Mouse (Mus musculus): ENCODE data around the gene Etv4. TPM values are rescaled to one million over a fixed set of nuclear protein-coding genes. Genes with fewer than 3 reads are reported as not detected.

The Etv4 gene
- polyA plus RNA-seq, 1 experiment from 2014 or later, result 29.3 TPM

DNA sequence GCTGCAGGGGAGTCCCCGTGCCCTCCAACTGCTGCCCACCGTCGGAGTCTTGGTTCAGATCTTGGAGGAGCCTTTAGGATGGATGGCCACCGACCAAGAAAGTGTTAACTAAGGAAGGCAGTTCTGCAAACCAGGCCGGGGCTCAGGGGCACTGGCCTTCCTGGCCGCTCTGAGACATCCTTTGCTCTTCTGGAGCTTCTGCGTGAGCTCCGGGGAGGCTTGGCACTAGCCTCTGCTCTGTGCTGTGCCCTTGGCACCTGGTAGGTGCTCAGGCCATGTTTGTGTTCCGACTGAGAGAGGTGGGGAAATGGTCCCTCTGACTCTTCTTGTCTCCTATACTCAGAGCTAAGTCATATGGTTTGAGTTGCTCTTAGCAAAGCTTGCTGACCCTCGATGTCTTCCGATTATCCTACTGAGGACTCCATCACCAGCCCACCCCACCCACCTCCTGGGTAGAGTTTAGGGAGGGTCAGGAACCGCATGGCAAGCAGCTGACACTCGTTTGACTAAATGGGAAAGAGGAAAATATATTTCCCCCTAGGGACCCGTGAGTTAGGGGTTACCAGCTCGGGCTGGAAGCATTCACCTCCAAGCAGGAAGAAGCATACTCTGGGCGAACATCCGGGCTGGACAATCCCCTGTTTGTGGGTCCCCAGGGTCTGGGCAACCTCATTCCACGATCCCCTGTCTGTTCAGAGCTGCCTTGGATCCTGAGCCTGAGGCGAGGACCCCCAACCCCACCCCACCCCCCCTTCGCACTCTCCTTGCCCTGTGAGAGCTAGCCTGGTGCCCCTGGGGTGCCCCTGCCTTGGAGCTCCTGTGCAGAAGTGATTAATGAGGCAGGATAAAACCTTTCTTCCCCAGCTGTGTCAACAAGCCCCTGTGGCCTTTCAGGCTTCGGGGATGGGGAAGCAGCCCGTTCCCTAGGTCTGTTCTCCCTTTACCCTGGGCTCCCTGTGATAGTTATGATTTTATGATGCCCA lies 30.2 kb upstream of the Etv4 start:
- peak; percentile 58 for DNase-seq (ENCODE audit: low spot score)
- Histone ChIP-seq H3K9me3 (ENCODE audit: control insufficient read depth, low read length) (0 out of 2 replicates have a peak, but pooled peaks cover 2% of the 10 kb centered on the region), H3K27ac (replicated peaks; ENCODE audit: low read depth, low read length) (0 out of 2 replicates have a peak overlapping the region, but pooled peaks have one; percentile 33), H3K4me2 (ENCODE audit: low read depth, severe bottlenecking) (peak overlapping the region; percentile 33; the same call in 1 of the 2 replicates), H3K27me3 (ENCODE audit: control insufficient read depth, insufficient read depth, low read length) (no peaks in the 10 kb centered on the region), H3K4me3 (ENCODE audit: low read depth, low read length) (0 out of 2 replicates have a peak overlapping the region, but pooled peaks have one; percentile 5), H3K36me3 (ENCODE audit: control insufficient read depth, insufficient read depth, low read length) (no peaks in the 10 kb centered on the region), H3K9ac (ENCODE audit: low read length) (peak overlapping the region; percentile 43), H3K4me1 (ENCODE audit: control insufficient read depth, insufficient read depth, low read length) (peaks cover 24% of the 10 kb centered on the region)
- ATAC-seq (ENCODE audit: insufficient number of reproducible peaks, low FRiP score, low TSS enrichment, low read depth), result peak; percentile 41
- 7% methylated on average over 22 of the region's 22 CpGs for WGBS

DNA sequence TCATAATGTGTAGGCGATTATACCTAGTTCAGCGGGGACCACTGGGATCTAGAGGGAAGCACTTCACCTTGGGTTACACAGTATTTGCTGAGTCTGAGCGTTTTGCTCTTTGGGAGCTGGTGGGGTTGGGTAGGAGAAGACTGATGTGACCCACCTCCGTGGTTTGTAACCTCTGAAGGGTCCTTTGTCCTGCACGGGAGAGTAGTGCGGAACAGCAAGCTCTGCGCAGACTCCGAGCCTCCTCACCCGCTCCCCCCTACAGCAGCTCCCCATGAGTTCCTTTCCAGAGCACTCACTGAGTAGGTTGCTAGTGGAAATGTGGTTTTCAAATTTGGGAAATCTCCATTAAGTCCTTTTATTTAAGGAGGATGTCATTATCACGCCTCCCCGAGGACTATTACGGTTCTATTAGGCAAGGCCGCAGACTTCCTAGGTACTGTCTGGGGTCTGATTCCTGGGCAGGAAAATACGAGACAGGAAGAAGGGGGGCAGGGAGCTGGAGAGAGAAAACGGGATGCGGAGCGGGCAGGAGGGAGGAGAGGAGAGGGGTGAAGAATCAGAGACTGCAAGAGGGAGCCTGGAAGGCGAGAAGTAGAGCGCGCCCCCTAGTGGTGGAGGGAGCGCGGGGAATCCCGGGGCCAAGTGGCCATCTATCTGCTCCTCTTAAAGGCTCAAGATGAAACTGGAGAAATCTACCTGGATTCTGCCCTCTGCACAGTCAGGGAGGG lies 29.4 kb upstream of the Etv4 start:
- H3K9me3 ChIP-seq (ENCODE audit: control insufficient read depth, low read length), result 0 out of 2 replicates have a peak, but pooled peaks cover 2% of the 10 kb centered on the region
- DNase-seq (ENCODE audit: low spot score) (peak; percentile 95), ATAC-seq (ENCODE audit: insufficient number of reproducible peaks, low FRiP score, low TSS enrichment, low read depth) (peak; percentile 19; the same call in 1 of the 2 replicates)
- peak overlapping the region; percentile 43 for H3K9ac ChIP-seq (ENCODE audit: low read length)
- peaks cover 24% of the 10 kb centered on the region for H3K4me1 ChIP-seq (ENCODE audit: control insufficient read depth, insufficient read depth, low read length)
- H3K36me3 ChIP-seq (ENCODE audit: control insufficient read depth, insufficient read depth, low read length), result no peaks in the 10 kb centered on the region
- WGBS, result 13% methylated on average over 23 of the region's 23 CpGs
- peak overlapping the region; percentile 33; the same call in 1 of the 2 replicates for H3K4me2 ChIP-seq (ENCODE audit: low read depth, severe bottlenecking)
- 0 out of 2 replicates have a peak overlapping the region, but pooled peaks have one; percentile 33 for H3K27ac ChIP-seq (replicated peaks; ENCODE audit: low read depth, low read length)
- H3K4me3 ChIP-seq (ENCODE audit: low read depth, low read length), result no peak overlapping the region
- H3K27me3 ChIP-seq (ENCODE audit: control insufficient read depth, insufficient read depth, low read length), result no peaks in the 10 kb centered on the region

DNA sequence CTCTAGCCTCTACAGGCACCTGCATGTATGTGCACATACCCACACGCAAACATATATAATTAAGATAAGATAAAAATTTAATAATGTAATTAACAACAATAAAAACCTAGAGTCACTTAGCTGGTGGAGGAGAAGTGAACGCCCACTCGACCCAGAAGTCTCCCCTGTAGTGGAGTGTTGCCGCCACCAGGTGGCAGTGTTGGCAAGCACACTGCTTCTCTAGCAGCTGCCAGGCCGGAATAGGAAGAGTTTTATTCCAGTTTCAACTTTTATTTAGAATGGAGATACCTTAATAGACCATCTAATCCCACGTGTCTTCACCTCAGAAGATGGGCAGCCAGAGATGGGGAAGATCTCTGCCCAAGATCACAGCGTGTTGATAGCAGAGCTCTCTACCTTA lies 28.1 kb upstream of the Etv4 start:
- H3K4me3 ChIP-seq (ENCODE audit: low read depth, low read length), result no peak overlapping the region
- DNase-seq (ENCODE audit: low spot score), result peak; percentile 88
- no peak overlapping the region for H3K9ac ChIP-seq (ENCODE audit: low read length)
- H3K4me1 ChIP-seq (ENCODE audit: control insufficient read depth, insufficient read depth, low read length), result peaks cover 24% of the 10 kb centered on the region
- no peaks in the 10 kb centered on the region for H3K36me3 ChIP-seq (ENCODE audit: control insufficient read depth, insufficient read depth, low read length)
- 1% methylated on average over 7 of the region's 7 CpGs for WGBS
- no peaks in the 10 kb centered on the region for H3K9me3 ChIP-seq (ENCODE audit: control insufficient read depth, low read length)
- no peak overlapping the region for H3K27ac ChIP-seq (replicated peaks; ENCODE audit: low read depth, low read length)
- no peak for ATAC-seq (ENCODE audit: insufficient number of reproducible peaks, low FRiP score, low TSS enrichment, low read depth)
- H3K27me3 ChIP-seq (ENCODE audit: control insufficient read depth, insufficient read depth, low read length), result no peaks in the 10 kb centered on the region
- no peak overlapping the region for H3K4me2 ChIP-seq (ENCODE audit: low read depth, severe bottlenecking)

DNA sequence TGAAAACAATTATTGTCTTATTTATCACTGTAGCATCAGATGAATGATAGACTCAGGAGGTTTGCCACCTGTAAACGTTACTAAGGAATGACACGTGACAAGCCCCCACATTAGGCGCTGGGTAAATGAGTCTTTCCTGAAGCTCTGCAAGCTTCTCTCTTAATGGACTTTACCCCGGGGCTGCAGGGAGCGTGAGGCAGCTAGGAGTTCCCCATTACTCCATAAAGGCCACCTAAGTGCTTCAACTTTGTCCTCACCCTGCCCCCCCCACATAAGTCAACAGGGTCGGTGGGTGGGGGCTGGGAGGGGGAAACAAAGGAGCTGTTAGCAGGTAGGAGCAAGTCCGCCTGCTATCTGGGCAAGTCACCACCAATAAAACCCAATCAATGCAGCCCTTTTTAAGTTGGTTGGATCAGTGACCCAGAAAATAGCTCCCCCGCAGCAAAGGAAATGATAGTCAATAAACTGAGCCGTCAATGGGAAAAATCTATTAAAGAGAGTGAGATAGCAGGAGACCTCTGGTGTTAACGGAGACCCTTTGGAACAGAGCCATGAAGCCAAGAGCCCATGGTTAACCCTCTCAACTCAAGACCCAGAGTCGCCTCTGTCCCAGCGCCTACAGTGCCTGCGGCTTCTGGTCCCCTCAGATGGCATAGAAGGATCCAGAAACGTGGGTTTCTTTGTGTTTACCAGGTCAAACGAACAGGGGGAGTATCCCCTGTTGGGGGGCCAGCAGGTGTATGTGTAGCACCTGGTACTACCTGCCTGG lies 24.1 kb upstream of the Etv4 start:
- Histone ChIP-seq H3K4me2 (ENCODE audit: low read depth, severe bottlenecking) (no peak overlapping the region), H3K9ac (ENCODE audit: low read length) (no peak overlapping the region), H3K4me1 (ENCODE audit: control insufficient read depth, insufficient read depth, low read length) (peaks cover 6% of the 10 kb centered on the region), H3K9me3 (ENCODE audit: control insufficient read depth, low read length) (no peaks in the 10 kb centered on the region), H3K4me3 (ENCODE audit: low read depth, low read length) (no peak overlapping the region), H3K36me3 (ENCODE audit: control insufficient read depth, insufficient read depth, low read length) (no peaks in the 10 kb centered on the region), H3K27me3 (ENCODE audit: control insufficient read depth, insufficient read depth, low read length) (no peaks in the 10 kb centered on the region), H3K27ac (replicated peaks; ENCODE audit: low read depth, low read length) (no peak overlapping the region)
- WGBS, result 26% methylated on average over 15 of the region's 15 CpGs
- ATAC-seq (ENCODE audit: insufficient number of reproducible peaks, low FRiP score, low TSS enrichment, low read depth) (no peak), DNase-seq (ENCODE audit: low spot score) (no peak)

DNA sequence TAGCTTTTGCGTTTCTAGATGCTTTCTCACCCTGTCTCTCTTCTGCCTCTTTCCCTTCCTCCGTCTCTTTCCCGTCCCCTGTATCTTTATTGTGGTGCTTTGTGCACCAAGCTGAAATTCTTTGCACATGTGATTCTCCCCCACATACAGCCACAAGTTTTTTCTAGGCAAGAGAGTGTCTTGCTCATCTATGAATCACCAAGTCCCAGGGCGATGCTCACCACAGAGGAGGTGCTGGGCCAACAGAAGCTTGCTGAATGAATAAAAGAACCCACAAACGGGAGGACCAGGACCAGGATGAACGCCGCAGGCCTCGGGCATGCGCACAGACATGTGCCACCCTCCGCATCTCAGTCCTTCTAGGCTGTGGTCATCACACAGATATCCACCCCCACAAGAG lies 22.1 kb upstream of the Etv4 start:
- no peak overlapping the region for H3K27ac ChIP-seq (replicated peaks; ENCODE audit: low read depth, low read length)
- H3K4me2 ChIP-seq (ENCODE audit: low read depth, severe bottlenecking), result no peak overlapping the region
- no peak overlapping the region for H3K4me3 ChIP-seq (ENCODE audit: low read depth, low read length)
- H3K9ac ChIP-seq (ENCODE audit: low read length), result no peak overlapping the region
- WGBS, result 83% methylated on average over 10 of the region's 10 CpGs
- ATAC-seq (ENCODE audit: insufficient number of reproducible peaks, low FRiP score, low TSS enrichment, low read depth), result no peak
- H3K9me3 ChIP-seq (ENCODE audit: control insufficient read depth, low read length), result no peaks in the 10 kb centered on the region
- no peak for DNase-seq (ENCODE audit: low spot score)
- no peaks in the 10 kb centered on the region for H3K27me3 ChIP-seq (ENCODE audit: control insufficient read depth, insufficient read depth, low read length)
- no peaks in the 10 kb centered on the region for H3K4me1 ChIP-seq (ENCODE audit: control insufficient read depth, insufficient read depth, low read length)
- no peaks in the 10 kb centered on the region for H3K36me3 ChIP-seq (ENCODE audit: control insufficient read depth, insufficient read depth, low read length)

DNA sequence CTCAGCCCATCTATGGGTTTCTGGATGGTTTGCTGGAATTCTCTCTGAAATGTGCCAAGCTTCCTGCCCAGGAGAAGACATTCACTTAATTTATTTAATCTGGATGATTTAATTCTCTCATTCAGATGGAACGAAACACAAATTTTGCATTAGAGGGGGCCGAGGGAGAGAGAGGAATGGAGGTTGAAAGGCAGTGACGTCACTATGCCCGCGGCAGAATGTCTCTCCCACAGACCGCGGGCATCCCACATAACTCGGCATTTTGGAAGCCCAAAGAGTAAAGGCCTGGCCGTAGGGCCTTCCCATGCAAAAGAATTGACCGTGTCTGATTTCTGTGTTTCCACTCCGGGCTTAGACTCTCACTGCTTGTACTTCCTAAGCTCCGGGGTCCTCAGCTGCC lies 21.6 kb upstream of the Etv4 start:
- Histone ChIP-seq H3K4me2 (ENCODE audit: low read depth, severe bottlenecking) (no peak overlapping the region), H3K4me3 (ENCODE audit: low read depth, low read length) (no peak overlapping the region), H3K9ac (ENCODE audit: low read length) (no peak overlapping the region), H3K4me1 (ENCODE audit: control insufficient read depth, insufficient read depth, low read length) (peaks cover 3% of the 10 kb centered on the region; the same call in 1 of the 2 replicates), H3K27me3 (ENCODE audit: control insufficient read depth, insufficient read depth, low read length) (no peaks in the 10 kb centered on the region), H3K27ac (replicated peaks; ENCODE audit: low read depth, low read length) (no peak overlapping the region), H3K9me3 (ENCODE audit: control insufficient read depth, low read length) (no peaks in the 10 kb centered on the region), H3K36me3 (ENCODE audit: control insufficient read depth, insufficient read depth, low read length) (no peaks in the 10 kb centered on the region)
- ATAC-seq (ENCODE audit: insufficient number of reproducible peaks, low FRiP score, low TSS enrichment, low read depth), result no peak
- DNase-seq (ENCODE audit: low spot score), result no peak
- WGBS, result 71% methylated on average over 12 of the region's 12 CpGs

DNA sequence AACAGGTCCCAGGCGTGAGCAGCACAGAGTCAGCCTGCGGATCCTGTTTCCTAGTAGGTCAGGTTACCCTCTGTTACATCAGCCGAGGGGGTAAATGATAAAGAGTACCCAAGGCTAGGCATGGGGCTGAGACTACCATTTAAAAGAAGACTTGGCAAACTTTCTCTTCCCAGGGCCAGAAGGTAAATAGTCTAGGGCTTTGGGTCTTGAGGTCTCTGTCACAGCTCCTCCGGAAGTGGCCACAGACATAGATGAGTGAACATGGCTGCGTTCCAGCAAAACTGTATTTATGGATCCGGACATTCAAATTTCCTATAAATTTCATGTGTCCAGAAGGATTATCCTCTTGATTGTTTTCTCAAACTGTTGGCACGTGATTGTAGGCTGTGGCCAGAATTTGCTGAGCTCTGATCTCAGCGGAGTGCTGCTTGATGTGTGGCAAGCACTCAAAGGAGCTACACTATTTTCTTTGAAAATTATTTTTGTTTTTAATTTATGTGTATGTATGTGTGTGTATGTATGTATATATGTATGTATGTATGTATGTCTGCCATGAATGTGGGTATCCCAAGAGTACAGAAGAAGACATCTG lies 20.0 kb upstream of the Etv4 start:
- Histone ChIP-seq H3K4me3 (ENCODE audit: low read depth, low read length) (no peak overlapping the region), H3K9ac (ENCODE audit: low read length) (no peak overlapping the region), H3K4me2 (ENCODE audit: low read depth, severe bottlenecking) (no peak overlapping the region), H3K27me3 (ENCODE audit: control insufficient read depth, insufficient read depth, low read length) (no peaks in the 10 kb centered on the region), H3K9me3 (ENCODE audit: control insufficient read depth, low read length) (no peaks in the 10 kb centered on the region), H3K4me1 (ENCODE audit: control insufficient read depth, insufficient read depth, low read length) (peaks cover 10% of the 10 kb centered on the region), H3K36me3 (ENCODE audit: control insufficient read depth, insufficient read depth, low read length) (no peaks in the 10 kb centered on the region), H3K27ac (replicated peaks; ENCODE audit: low read depth, low read length) (no peak overlapping the region)
- no peak for DNase-seq (ENCODE audit: low spot score)
- 88% methylated on average over 8 of the region's 8 CpGs for WGBS
- ATAC-seq (ENCODE audit: insufficient number of reproducible peaks, low FRiP score, low TSS enrichment, low read depth), result no peak
